Mouse (Mus musculus): ENCODE measurements around the gene Pde9a.

Pde9a gene

DNA sequence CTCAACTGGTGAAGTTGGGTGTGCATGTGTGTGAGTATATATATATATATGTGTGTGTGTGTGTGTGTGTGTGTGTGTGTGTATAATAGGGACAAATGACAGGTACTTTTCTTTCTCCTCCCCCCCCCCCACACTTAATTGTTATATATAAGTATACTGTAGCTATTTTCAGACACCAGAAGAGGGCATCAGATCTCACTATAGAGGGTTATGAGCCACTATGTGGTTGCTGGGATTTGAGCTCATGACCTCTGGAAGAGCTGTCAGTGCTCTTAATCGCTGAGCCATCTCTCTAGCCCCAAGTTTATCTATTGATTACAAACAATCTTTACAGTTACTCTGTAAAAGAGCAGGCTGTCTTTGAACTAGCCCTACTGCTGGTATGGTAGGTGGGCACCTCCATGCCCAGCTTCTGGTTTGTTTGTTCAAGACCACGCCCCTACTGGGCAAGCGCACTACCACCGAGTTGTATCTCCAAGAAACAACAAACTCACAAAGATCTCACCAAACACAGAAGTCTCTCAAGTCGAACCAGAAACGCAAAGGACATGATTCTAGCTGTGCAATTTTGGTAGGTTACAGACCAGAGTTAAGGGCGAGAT, 133.4 kb downstream of the Pde9a start:
- DNase-seq, result no peak

DNA sequence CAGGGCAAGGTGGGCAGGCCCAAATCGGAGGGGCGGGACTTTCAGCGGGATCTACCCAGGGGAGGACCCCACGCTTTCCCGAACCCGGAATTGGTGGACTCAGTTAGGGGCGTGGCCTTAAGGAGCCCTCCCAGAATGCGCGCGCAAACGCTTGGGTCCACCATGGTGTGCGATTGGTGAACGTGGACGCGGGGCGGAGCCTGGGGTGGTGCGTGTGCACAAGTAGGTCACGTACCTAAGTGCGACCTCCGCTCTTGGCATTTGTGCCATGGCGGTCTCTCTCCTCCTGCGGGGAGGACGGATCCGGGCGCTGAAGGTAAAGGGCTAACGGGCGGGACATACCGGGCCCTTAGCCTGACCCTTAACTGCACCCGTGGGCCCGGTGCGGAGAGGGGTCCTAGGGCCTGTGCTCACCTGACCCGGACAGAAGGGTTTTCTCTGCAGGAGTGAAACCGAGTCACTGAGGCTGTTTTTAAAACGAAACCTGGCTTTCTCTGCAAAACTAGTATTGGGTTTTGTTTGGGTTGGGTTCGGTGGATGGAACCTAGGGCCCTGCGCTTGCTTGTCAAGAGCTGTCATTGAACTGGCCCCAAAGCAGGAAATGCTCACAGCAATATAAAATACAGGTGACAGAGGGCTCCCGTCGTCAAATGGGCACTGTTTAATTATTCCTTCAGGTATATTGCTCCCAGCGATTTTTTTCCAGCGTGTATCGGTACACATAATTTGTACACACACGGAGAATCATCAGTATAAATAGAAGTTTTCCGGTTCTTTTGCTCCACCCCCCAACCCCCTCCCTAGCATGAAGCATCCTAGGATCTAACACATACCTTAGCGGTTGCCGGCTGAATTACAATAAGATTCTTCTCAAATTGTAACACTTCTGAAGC, 134.2 kb downstream of the Pde9a start, which contains the start of the genes Wdr4 and Ndufv3:
TSS of gene Wdr4 (minus strand) at position 35 of the 893 bp plus-strand sequence.
TSS of gene Ndufv3 (plus strand) at position 170 of the 893 bp plus-strand sequence.
- DNase-seq, result peak; percentile 100

DNA sequence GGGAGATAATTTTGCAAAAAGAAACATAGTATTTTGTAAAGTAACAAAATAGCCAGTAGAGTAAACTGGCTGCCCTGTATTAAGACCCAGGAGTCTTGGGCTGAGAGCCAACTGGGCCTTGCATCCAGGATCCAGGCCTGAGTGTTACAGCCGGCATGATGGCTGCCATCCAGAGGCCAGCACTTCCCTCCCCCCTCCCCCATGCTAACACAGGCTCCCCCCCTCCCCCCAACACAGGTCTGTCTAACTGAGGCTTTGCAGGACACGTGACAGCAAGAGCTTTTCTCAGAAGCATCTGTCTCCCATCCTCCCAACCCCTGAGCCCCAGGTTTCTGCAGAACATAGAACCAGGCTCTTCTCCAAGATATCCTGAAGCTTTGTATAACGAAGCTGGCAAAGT, 134.9 kb downstream of the Pde9a start:
- peak; percentile 61 for DNase-seq

- no peak for DNase-seq
These were observed 135.9 kb downstream of the Pde9a start for GRCm38 (mm10) chr17:31521948-31522347.

- no peak for DNase-seq
These were observed 139.1 kb downstream of the Pde9a start for GRCm38 (mm10) chr17:31525114-31525513.

DNA sequence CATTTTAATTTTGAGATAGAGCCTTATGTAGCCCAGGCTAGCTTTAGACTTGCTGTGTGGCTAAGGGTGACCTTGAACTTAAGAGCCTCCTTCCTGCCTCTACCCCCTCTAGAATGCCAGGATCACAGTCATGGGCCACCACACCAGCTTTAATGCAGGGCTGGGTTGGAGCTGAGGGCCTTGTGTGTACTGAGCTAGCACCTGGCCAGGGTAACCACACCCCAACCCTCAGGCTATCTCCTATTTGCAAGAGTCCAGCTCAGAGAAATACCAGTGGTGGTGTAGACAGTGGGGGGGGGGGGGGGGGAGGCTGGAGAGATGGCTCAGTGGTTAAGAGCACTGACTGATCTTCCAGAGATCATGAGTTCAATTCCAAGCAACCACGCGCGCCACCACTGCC, 139.8 kb downstream of the Pde9a start:
- no peak for DNase-seq

All from embryo, embryonic 11 days (tissue).